Mouse (Mus musculus) bone marrow, adult 2 months (tissue): ENCODE data around the gene Olfr1511. TPM values are rescaled to one million over a fixed set of nuclear protein-coding genes. Genes with fewer than 3 reads are reported as not detected.
"Not testable (repeated sequence)": the region's sequence is repeated elsewhere in the genome, so short reads cannot be mapped to it uniquely, and the experiment has no call there.

ENCODE experiments used
- H3K27ac ChIP-seq: fragments of 200-500 bp; 2 replicates; pipeline ENCODE4 v1.5.1; 2012; ENCODE audit warnings: low read depth, mild to moderate bottlenecking, control low read depth, inconsistent platforms, low read length; ENCODE audit not compliant: control insufficient read depth, poor library complexity, insufficient read depth
- H3K4me1 ChIP-seq: fragments of 200-500 bp; 2 replicates; pipeline ENCODE4 v1.6.1; 2011; ENCODE audit warnings: low read length; ENCODE audit not compliant: control insufficient read depth, insufficient read depth
- H3K4me3 ChIP-seq: fragments of 200-500 bp; replicated peaks from 2 replicates; pipeline ENCODE3; 2011; ENCODE audit warnings: mild to moderate bottlenecking, low read depth, low read length, control low read depth; ENCODE audit not compliant: control insufficient read depth
- CTCF ChIP-seq: fragments of 200-500 bp; IDR thresholded peaks from 2 replicates; pipeline ENCODE4 v1.5.1; 2011; ENCODE audit warnings: low read length, control low read depth; ENCODE audit not compliant: control insufficient read depth, insufficient read depth
- POLR2A ChIP-seq: fragments of 200-500 bp; IDR thresholded peaks from 2 replicates; pipeline ENCODE4 v1.6.1; 2011; ENCODE audit warnings: low read depth, mild to moderate bottlenecking, control low read depth, low read length, borderline replicate concordance; ENCODE audit not compliant: control insufficient read depth
- WGBS: fragments of 180-500 bp; shearing (Covaris S2); methylation state at CpG from one replicate; pipeline ENCODE4 v1.1.7; 2018; 5-methylcytosine and 5-hydroxymethylcytosine counted together
- polyA plus RNA-seq: library from polyadenylated mRNA; stranded (reverse); fragments of >200 nt; gene quantifications from 2 replicates; pipeline ENCODE4 v1.2.4, GENCODE M21; 2011; ENCODE audit warnings: low replicate concordance; ENCODE audit not compliant: missing spikeins, insufficient read depth, insufficient read length

The Olfr1511 gene
- polyA plus RNA-seq: not detected in 2 replicates

GRCm38 (mm10) chr14:52397279-52397678 lies at the start of gene Olfr1511:
Gene Olfr1511 (minus strand): TSS chr14:52397379.
- Histone ChIP-seq H3K27ac (no peak within 1 kb of the TSS), H3K4me3 (no peak within 1 kb of the TSS), H3K4me1 (no peaks in the 10 kb centered on the region)
- 67% methylated on average over 4 of the region's 4 CpGs for WGBS
- TF ChIP-seq CTCF (no peak), POLR2A (no peak)

DNA sequence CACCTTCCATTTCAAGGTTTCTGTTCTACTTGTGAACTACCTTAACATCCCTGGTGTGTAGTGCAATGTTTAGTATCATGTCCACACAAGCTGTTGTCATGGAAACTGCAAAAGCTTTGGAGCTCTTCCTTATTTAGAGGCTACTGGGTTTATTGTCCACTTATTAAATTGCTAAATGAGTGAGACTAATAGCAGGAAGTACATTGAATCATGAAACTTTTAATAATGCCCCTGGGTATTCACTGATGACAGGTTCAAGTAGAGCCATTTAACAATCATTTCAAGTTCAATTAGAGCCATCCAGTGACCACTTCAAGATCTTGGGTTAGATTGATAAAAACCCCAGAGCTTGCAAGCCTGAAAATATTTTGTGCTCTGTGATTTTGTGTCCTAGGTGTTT lies 45.5 kb upstream of the Olfr1511 start, which contains the start of gene Olfr1509:
Gene Olfr1509 (plus strand): TSS at position 301 of the 400 bp plus-strand sequence.
- Histone ChIP-seq H3K4me1 (no peaks in the 10 kb centered on the region), H3K4me3 (no peak within 1 kb of the TSS), H3K27ac (no peak within 1 kb of the TSS)
- no peak for TF ChIP-seq POLR2A

- Histone ChIP-seq H3K4me3 (no peak overlapping the region), H3K27ac (no peak overlapping the region), H3K4me1 (no peaks in the 10 kb centered on the region)
- TF ChIP-seq CTCF (no peak), POLR2A (no peak)
- WGBS: 71% methylated on average over 1 of the region's 1 CpGs
Measured at GRCm38 (mm10) chr14:52427686-52428085, 30.5 kb upstream of the Olfr1511 start.

GRCm38 (mm10) chr14:52414273-52414672 lies 17.1 kb upstream of the Olfr1511 start, which contains the start of gene Olfr1510:
Gene Olfr1510 (minus strand): TSS chr14:52414373.
- H3K4me1 ChIP-seq: no peaks in the 10 kb centered on the region
- WGBS: 95% methylated on average over 3 of the region's 3 CpGs
- no peak within 1 kb of the TSS for H3K27ac ChIP-seq
- no peak within 1 kb of the TSS for H3K4me3 ChIP-seq
- TF ChIP-seq POLR2A (no peak), CTCF (no peak)

- not testable (repeated sequence) for H3K4me1 ChIP-seq, H3K4me3 ChIP-seq, H3K27ac ChIP-seq
- 46% methylated on average over 8 of the region's 10 CpGs for WGBS
Measured at GRCm38 (mm10) chr14:52410142-52410919, 13.2 kb upstream of the Olfr1511 start.

DNA sequence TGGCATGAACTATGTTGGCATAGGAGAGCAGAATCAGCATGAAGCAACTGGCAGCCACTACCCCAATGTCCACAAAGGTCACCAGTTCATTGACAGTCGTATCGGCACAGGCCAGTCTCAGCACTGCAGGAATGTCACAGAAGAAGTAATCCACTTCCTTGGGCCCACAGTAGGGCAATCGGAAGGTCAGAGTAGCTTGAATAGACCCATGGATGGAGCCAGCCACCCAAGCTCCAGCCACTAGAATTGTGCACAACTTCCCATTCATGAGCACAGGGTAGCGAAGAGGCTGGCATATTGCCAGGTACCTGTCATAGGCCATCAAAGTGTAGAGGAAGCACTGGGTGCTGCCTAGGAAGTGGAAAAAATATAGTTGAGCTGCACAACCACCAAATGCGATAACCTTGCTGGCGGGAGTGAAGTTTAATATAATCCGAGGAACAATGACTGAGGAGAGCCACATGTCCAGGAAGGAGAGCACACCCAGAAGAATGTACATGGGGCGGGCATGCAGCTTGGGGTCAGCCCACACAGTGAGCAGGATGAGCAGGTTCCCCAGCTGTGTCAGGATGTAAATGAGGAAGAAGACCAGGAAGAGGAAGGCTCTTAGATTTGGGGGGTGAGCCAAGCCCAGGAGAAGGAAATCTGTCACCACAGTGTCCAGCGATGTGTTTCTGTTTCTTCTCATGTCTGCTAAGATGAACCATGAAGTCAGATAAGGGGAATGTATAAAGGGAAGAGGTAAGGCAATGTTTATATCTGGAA lies 6.9 kb downstream of the Olfr1511 start:
- H3K4me3 ChIP-seq, H3K4me1 ChIP-seq, H3K27ac ChIP-seq: not testable (repeated sequence)
- 25% methylated on average over 9 of the region's 9 CpGs for WGBS

GRCm38 (mm10) chr14:52379068-52379467 lies 18.1 kb downstream of the Olfr1511 start, which contains the start of gene Olfr1512:
Gene Olfr1512 (minus strand): TSS chr14:52379168.
- no peak within 1 kb of the TSS for H3K4me3 ChIP-seq
- TF ChIP-seq POLR2A: no peak
- TF ChIP-seq CTCF: no peak
- WGBS: 64% methylated on average over 2 of the region's 2 CpGs

DNA sequence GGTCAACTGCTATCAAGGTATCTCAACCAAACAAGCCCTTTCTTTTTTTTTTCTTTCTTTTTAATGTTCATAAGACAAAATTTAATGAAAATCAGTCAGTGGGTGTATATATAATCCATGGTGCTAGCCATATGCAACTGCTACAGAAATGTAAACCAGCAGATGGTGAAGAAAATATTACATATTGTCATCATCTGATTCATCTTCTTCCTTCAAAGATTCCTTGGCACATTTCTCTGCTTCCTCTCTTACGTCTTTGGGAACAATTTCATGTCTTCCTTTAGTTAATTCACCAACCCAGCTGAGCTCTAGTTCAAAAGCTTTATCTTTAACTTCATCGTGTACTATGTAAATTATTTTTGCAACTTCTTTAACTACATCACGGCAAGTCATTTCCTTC lies 28.4 kb downstream of the Olfr1511 start:
- Histone ChIP-seq H3K4me3 (no peak overlapping the region), H3K27ac (no peak overlapping the region), H3K4me1 (no peaks in the 10 kb centered on the region)
- TF ChIP-seq POLR2A (no peak), CTCF (no peak)
- WGBS: 81% methylated on average over 3 of the region's 3 CpGs

More at GRCm38 (mm10) chr14:52379068-52379467, 18.1 kb downstream of the Olfr1511 start, which contains the start of gene Olfr1512:
- Histone ChIP-seq H3K27ac (no peak within 1 kb of the TSS), H3K4me1 (no peaks in the 10 kb centered on the region)
